Mouse (Mus musculus) megakaryocyte-erythroid progenitor cell, adult 5 weeks (primary cell): ENCODE results near the gene Ncmap. TPM values are rescaled to one million over a fixed set of nuclear protein-coding genes. Genes with fewer than 3 reads are reported as not detected.

ENCODE experiments used
- polyA plus RNA-seq: library from polyadenylated mRNA; stranded (reverse); fragments of >175 nt; gene quantifications from 2 replicates; pipeline ENCODE4 v1.2.3, GENCODE M21; 2012

The Ncmap gene
- 0.36 TPM in 1 of 2 replicates, not detected in the other for polyA plus RNA-seq

GRCm38 (mm10) chr4:135397991-135398390 lies at the start of gene Ncmap:
TSS of gene Ncmap (minus strand) at chr4:135398227.

GRCm38 (mm10) chr4:135433443-135434394 lies 35.7 kb upstream of the Ncmap start, which contains the start of gene Rcan3:
TSS of gene Rcan3 (minus strand) at chr4:135433853.

GRCm38 (mm10) chr4:135353066-135353793 lies 44.8 kb downstream of the Ncmap start, which contains the start of gene Srrm1:
TSS of gene Srrm1 (minus strand) at chr4:135353321.

Other genes starting within 250 kb of the Ncmap start
- gene Clic4, start 125.4 kb downstream of the Ncmap start, polyA plus RNA-seq: 12.6 and 15.4 TPM in 2 replicates
- 418 and 462 TPM in 2 replicates for gene Srrm1, start 44.9 kb downstream of the Ncmap start, polyA plus RNA-seq
- gene Rcan3, start 35.6 kb upstream of the Ncmap start, polyA plus RNA-seq: 10.1 and 11.5 TPM in 2 replicates
- 0.21 and 0.25 TPM in 2 replicates for gene Stpg1, start 96.6 kb upstream of the Ncmap start, polyA plus RNA-seq
- 27.8 and 31.4 TPM in 2 replicates for gene Nipal3, start 96.8 kb upstream of the Ncmap start, polyA plus RNA-seq
- not detected in 2 replicates for gene Grhl3, start 175.4 kb upstream of the Ncmap start, polyA plus RNA-seq